Mouse (Mus musculus) ES-CJ7 (cell line): ENCODE measurements at regions not wholly inside any gene's neighbourhood (a gene's known extent, or its start where the extent isn't known, plus 50 kb on each side); places are given as distances from the start of the nearest gene placed in this dataset.

Source experiments
- DNase-seq: peaks from one replicate; pipeline ENCODE4 v3.0.0; 2011; ENCODE audit warnings: low read depth, low spot score

GRCm38 (mm10) chr5:89354936-89355335, 102.8 kb downstream of the Gc start:
- DNase-seq, result peak; percentile 43

- no peak for DNase-seq
Measured at GRCm38 (mm10) chr5:89347771-89348170, 109.9 kb downstream of the Gc start.

- DNase-seq, result no peak
Measured at GRCm38 (mm10) chr5:89340532-89340931, 117.2 kb downstream of the Gc start.

- no peak for DNase-seq
Measured at GRCm38 (mm10) chr5:89337966-89338657, 119.6 kb downstream of the Gc start.
